Mouse (Mus musculus) small intestine, adult 2 months (tissue): ENCODE results near the gene Scrn3. TPM values are rescaled to one million over a fixed set of nuclear protein-coding genes. Genes with fewer than 3 reads are reported as not detected.

Experiments
- H3K27ac ChIP-seq: fragments of 200-500 bp; 2 replicates; pipeline ENCODE4 v1.5.1; 2012; ENCODE audit warnings: low read depth, low read length, control low read depth, inconsistent platforms; ENCODE audit not compliant: insufficient read depth
- H3K27me3 ChIP-seq: fragments of 200-500 bp; 2 replicates; pipeline ENCODE4 v1.6.1; 2012; ENCODE audit warnings: mild to moderate bottlenecking, moderate library complexity, low read length, inconsistent platforms; ENCODE audit not compliant: control insufficient read depth, insufficient read depth
- H3K36me3 ChIP-seq: fragments of 200-500 bp; 2 replicates; pipeline ENCODE4 v1.6.1; 2012; ENCODE audit warnings: mild to moderate bottlenecking, low read length, control low read depth, inconsistent platforms; ENCODE audit not compliant: control insufficient read depth, insufficient read depth
- H3K4me1 ChIP-seq: fragments of 200-500 bp; 2 replicates; pipeline ENCODE4 v1.6.1; 2012; ENCODE audit warnings: low read length, inconsistent platforms, mixed read lengths; ENCODE audit not compliant: control insufficient read depth, insufficient read depth, insufficient read length
- H3K4me3 ChIP-seq: fragments of 200-500 bp; 2 replicates; pipeline ENCODE4 v1.5.1; 2012; ENCODE audit warnings: low read depth, mild to moderate bottlenecking, control low read depth, inconsistent platforms, low read length, moderate library complexity
- CTCF ChIP-seq: fragments of 200-500 bp; IDR thresholded peaks from 2 replicates; pipeline ENCODE4 v1.5.1; 2012; ENCODE audit warnings: low read depth, mild to moderate bottlenecking, control low read depth, inconsistent platforms, low read length, moderate library complexity, mixed read lengths; ENCODE audit not compliant: insufficient replicate concordance, insufficient read length; ENCODE audit errors: extremely low read depth
- POLR2A ChIP-seq: fragments of 200-500 bp; IDR thresholded peaks from 2 replicates; pipeline ENCODE4 v1.6.1; 2012; ENCODE audit warnings: low read depth, mild to moderate bottlenecking, control low read depth, inconsistent platforms, low read length, moderate library complexity
- WGBS: fragments of 180-500 bp; shearing (Covaris S2); methylation state at CpG from one replicate; pipeline ENCODE4 v1.1.7; 2018; 5-methylcytosine and 5-hydroxymethylcytosine counted together
- polyA plus RNA-seq: library from polyadenylated mRNA; depleted of rRNA; stranded (reverse); fragments of >200 nt; gene quantifications from 2 replicates; pipeline ENCODE4 v1.2.3, GENCODE M21; 2012

Gene Scrn3
- polyA plus RNA-seq, 1 experiment, result 1.6 TPM

- Histone ChIP-seq H3K4me1 (no peaks in the 10 kb centered on the region), H3K27ac (no peak overlapping the region), H3K4me3 (no peak overlapping the region), H3K36me3 (peaks cover 27% of the 10 kb centered on the region), H3K27me3 (no peaks in the 10 kb centered on the region)
- TF ChIP-seq CTCF, result no peak
- no peak for TF ChIP-seq POLR2A
- WGBS, result 82% methylated on average over 3 of the region's 3 CpGs
Observed at GRCm38 (mm10) chr2:73298841-73299240, 13.6 kb upstream of the Scrn3 start.

GRCm38 (mm10) chr2:73301979-73302378 is 10.4 kb upstream of the Scrn3 start:
- TF ChIP-seq CTCF (no peak), POLR2A (no peak)
- no peaks in the 10 kb centered on the region for H3K27me3 ChIP-seq
- no peak overlapping the region for H3K4me3 ChIP-seq
- WGBS, result 35% methylated on average over 1 of the region's 1 CpGs
- no peaks in the 10 kb centered on the region for H3K4me1 ChIP-seq
- no peak overlapping the region for H3K27ac ChIP-seq
- H3K36me3 ChIP-seq, result peaks cover 41% of the 10 kb centered on the region

GRCm38 (mm10) chr2:73302722-73303121 is 9.7 kb upstream of the Scrn3 start:
- Histone ChIP-seq H3K27me3 (no peaks in the 10 kb centered on the region), H3K27ac (no peak overlapping the region), H3K36me3 (peaks cover 42% of the 10 kb centered on the region), H3K4me1 (no peaks in the 10 kb centered on the region), H3K4me3 (no peak overlapping the region)
- 94% methylated on average over 9 of the region's 9 CpGs for WGBS
- TF ChIP-seq POLR2A (no peak), CTCF (no peak)

- Histone ChIP-seq H3K27ac (no peak overlapping the region), H3K36me3 (peaks cover 47% of the 10 kb centered on the region), H3K4me3 (no peak overlapping the region), H3K27me3 (no peaks in the 10 kb centered on the region), H3K4me1 (no peaks in the 10 kb centered on the region)
- TF ChIP-seq POLR2A, result no peak
- no peak for TF ChIP-seq CTCF
- WGBS, result 87% methylated on average over 5 of the region's 5 CpGs
Observed at GRCm38 (mm10) chr2:73304506-73304905, 7.9 kb upstream of the Scrn3 start.

- no peak overlapping the region for H3K27ac ChIP-seq
- H3K4me1 ChIP-seq, result no peaks in the 10 kb centered on the region
- peaks cover 52% of the 10 kb centered on the region for H3K36me3 ChIP-seq
- H3K4me3 ChIP-seq, result no peak overlapping the region
- H3K27me3 ChIP-seq, result no peaks in the 10 kb centered on the region
- WGBS, result 92% methylated on average over 7 of the region's 7 CpGs
- no peak for TF ChIP-seq CTCF
- TF ChIP-seq POLR2A, result no peak
Observed at GRCm38 (mm10) chr2:73306006-73306405, 6.4 kb upstream of the Scrn3 start.

GRCm38 (mm10) chr2:73313117-73313501 is 708 bp downstream of the Scrn3 start:
- peak overlapping the region; percentile 61 for H3K4me3 ChIP-seq
- H3K27me3 ChIP-seq, result no peaks in the 10 kb centered on the region
- peaks cover 12% of the 10 kb centered on the region for H3K36me3 ChIP-seq
- TF ChIP-seq POLR2A, result no peak
- no peak for TF ChIP-seq CTCF
- peak overlapping the region; percentile 23 for H3K27ac ChIP-seq
- WGBS, result 12% methylated on average over 14 of the region's 14 CpGs
- no peaks in the 10 kb centered on the region for H3K4me1 ChIP-seq

GRCm38 (mm10) chr2:73314311-73314710 is 1.9 kb downstream of the Scrn3 start:
- TF ChIP-seq CTCF (no peak), POLR2A (no peak)
- H3K4me3 ChIP-seq, result no peak overlapping the region
- H3K4me1 ChIP-seq, result no peaks in the 10 kb centered on the region

GRCm38 (mm10) chr2:73317426-73317825 is 5.0 kb downstream of the Scrn3 start:
- H3K4me3 ChIP-seq, result no peak overlapping the region
- no peaks in the 10 kb centered on the region for H3K4me1 ChIP-seq
- TF ChIP-seq CTCF, result no peak
- TF ChIP-seq POLR2A, result no peak
- H3K27ac ChIP-seq, result no peak overlapping the region
- no peaks in the 10 kb centered on the region for H3K27me3 ChIP-seq
- 96% methylated on average over 9 of the region's 9 CpGs for WGBS
- H3K36me3 ChIP-seq, result peaks cover 4% of the 10 kb centered on the region

More at GRCm38 (mm10) chr2:73314311-73314710, 1.9 kb downstream of the Scrn3 start:
- Histone ChIP-seq H3K27me3 (no peaks in the 10 kb centered on the region), H3K27ac (no peak overlapping the region), H3K36me3 (peaks cover 11% of the 10 kb centered on the region)
- WGBS, result 89% methylated on average over 3 of the region's 3 CpGs
